Comparison of ENCODE assay signal across 8 mouse cellular contexts in the genomic region with DNA sequence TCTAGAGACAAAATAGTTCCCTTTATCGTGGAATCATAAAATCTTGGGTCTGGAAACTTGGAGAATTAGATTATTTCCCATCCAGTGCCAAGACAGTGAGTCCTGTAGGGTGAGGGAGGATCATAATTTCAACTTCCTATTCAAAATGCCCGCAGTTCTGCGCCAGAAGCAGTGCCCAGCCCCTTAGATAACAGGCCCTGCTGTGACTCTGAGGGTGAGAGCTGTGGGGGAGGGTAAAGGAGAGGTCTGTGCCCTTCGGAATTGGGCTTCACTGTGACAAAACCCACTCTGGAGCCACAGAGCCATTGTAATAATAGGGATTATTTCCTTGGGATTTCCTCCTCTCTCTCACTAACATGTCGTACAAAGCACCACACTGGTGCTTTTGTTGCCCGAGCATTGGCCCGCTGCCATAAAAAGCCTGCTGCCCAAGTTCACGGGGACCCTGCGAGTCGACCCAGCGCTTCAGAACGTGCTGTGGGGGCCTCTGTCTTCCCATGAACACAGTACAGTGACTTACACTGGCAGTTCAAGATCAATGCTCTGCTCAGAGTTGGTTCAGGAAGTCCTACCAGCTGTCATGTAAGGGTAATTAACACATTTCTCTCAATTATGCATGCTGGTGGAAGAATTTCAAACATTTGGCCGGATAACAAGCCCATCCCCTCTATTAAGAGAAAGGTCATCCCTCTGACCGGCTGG.
DNase-seq lines count a peak whose midpoint lies in the region; ATAC-seq lines count a peak whose summit lies in the region.

No protein-coding gene starts in this region.

- H3K9ac ChIP-seq in hindbrain, embryonic 14.5 days = no peak overlapping the region
- H3K9ac ChIP-seq in limb, embryonic 11.5 days (ENCODE audit: low read length) = no peak overlapping the region

- ATAC-seq in erythroid progenitor cell, adult 5-6 weeks (replicated peaks; ENCODE audit: low FRiP score, poor library complexity, severe bottlenecking) = 0 out of 2 replicates have a peak, but pooled peaks have one; percentile 39
- ATAC-seq in hindbrain, embryonic 14.5 days (ENCODE audit: low FRiP score) = peak; percentile 90
- no peak for ATAC-seq in limb, embryonic 11.5 days (ENCODE audit: insufficient number of reproducible peaks, low FRiP score, low TSS enrichment, low read depth)

- H3K4me2 ChIP-seq in hindbrain, embryonic 14.5 days (replicated peaks) = peak overlapping the region; percentile 23; the same call in 1 of the 2 replicates
- H3K4me2 ChIP-seq in limb, embryonic 11.5 days (ENCODE audit: low read depth, severe bottlenecking) = no peak overlapping the region

- no peaks in the 10 kb centered on the region for H3K9me3 ChIP-seq in hindbrain, embryonic 14.5 days (ENCODE audit: control insufficient read depth, low read length)
- H3K9me3 ChIP-seq in limb, embryonic 11.5 days (ENCODE audit: control insufficient read depth, low read length) = no peaks in the 10 kb centered on the region
- peaks cover 10% of the 10 kb centered on the region for H3K9me3 ChIP-seq in midbrain, embryonic 10.5 days (replicated peaks)

- H3K27me3 ChIP-seq in hindbrain, embryonic 14.5 days (ENCODE audit: control insufficient read depth, insufficient read depth, low read length) = no peaks in the 10 kb centered on the region
- H3K27me3 ChIP-seq in limb, embryonic 11.5 days (ENCODE audit: control insufficient read depth, insufficient read depth, low read length) = no peaks in the 10 kb centered on the region
- peaks cover 26% of the 10 kb centered on the region; the same call in 1 of the 2 replicates for H3K27me3 ChIP-seq in midbrain, embryonic 10.5 days (ENCODE audit: low read depth, poor library complexity, severe bottlenecking)

- peak overlapping the region; percentile 64; the same call in 1 of the 2 replicates for H3K27ac ChIP-seq in hindbrain, embryonic 14.5 days
- no peak overlapping the region for H3K27ac ChIP-seq in limb, embryonic 11.5 days (replicated peaks; ENCODE audit: low read depth, low read length)
- peak overlapping the region; percentile 63 for H3K27ac ChIP-seq in midbrain, embryonic 10.5 days (replicated peaks)

- H3K4me3 ChIP-seq in hindbrain, embryonic 14.5 days (replicated peaks; ENCODE audit: low read length) = no peak overlapping the region
- H3K4me3 ChIP-seq in limb, embryonic 11.5 days (ENCODE audit: low read depth, low read length) = no peak overlapping the region
- H3K4me3 ChIP-seq in midbrain, embryonic 10.5 days = peak overlapping the region; percentile 23; the same call in 1 of the 2 replicates

- DNase-seq in MN1 (ENCODE audit: low spot score) = peak; percentile 63
- peak; percentile 67 for DNase-seq in adrenal gland, postnatal 10 days
- peak; percentile 66 for DNase-seq in hindbrain, embryonic 14.5 days (ENCODE audit: low spot score)
- DNase-seq in limb, embryonic 11.5 days (ENCODE audit: low spot score) = peak; percentile 42
- peak; percentile 59 for DNase-seq in midbrain, embryonic 10.5 days (ENCODE audit: low spot score)
- DNase-seq in c-Kit-positive CD71-positive TER-119-positive erythroid progenitor cells, embryonic 14.5 days (ENCODE audit: low spot score) = no peak
- DNase-seq in natural killer cell, adult 2 months (ENCODE audit: low spot score in 2 of 2) = no peak

- 14% methylated on average over 14 of the region's 14 CpGs for WGBS in hindbrain, embryonic 14.5 days
- 47% methylated on average over 14 of the region's 14 CpGs for WGBS in limb, embryonic 11.5 days
- WGBS in midbrain, embryonic 10.5 days = 28% methylated on average over 14 of the region's 14 CpGs

- peaks cover 14% of the 10 kb centered on the region for H3K4me1 ChIP-seq in hindbrain, embryonic 14.5 days (replicated peaks; ENCODE audit: control insufficient read depth, insufficient read depth, low read length)
- peaks cover 5% of the 10 kb centered on the region; the same call in 1 of the 2 replicates for H3K4me1 ChIP-seq in limb, embryonic 11.5 days (ENCODE audit: control insufficient read depth, insufficient read depth, low read length)
- peaks cover 26% of the 10 kb centered on the region for H3K4me1 ChIP-seq in midbrain, embryonic 10.5 days

- no peaks in the 10 kb centered on the region for H3K36me3 ChIP-seq in hindbrain, embryonic 14.5 days (replicated peaks; ENCODE audit: control insufficient read depth, insufficient read depth)
- no peaks in the 10 kb centered on the region for H3K36me3 ChIP-seq in limb, embryonic 11.5 days (ENCODE audit: control insufficient read depth, insufficient read depth, low read length)
- 0 out of 2 replicates have a peak, but pooled peaks cover 2% of the 10 kb centered on the region for H3K36me3 ChIP-seq in midbrain, embryonic 10.5 days

Comparison
In these comparisons a context has a peak if more than half of its experiments do, and no peak if none do; other contexts are left out.
1. DNase-seq: peak in MN1 (single experiment), adrenal gland, postnatal 10 days (single experiment), hindbrain, embryonic 14.5 days (single experiment), limb, embryonic 11.5 days (single experiment) and midbrain, embryonic 10.5 days (single experiment); none in c-Kit-positive CD71-positive TER-119-positive erythroid progenitor cells, embryonic 14.5 days (single experiment) and natural killer cell, adult 2 months (0 of 2).